Mouse (Mus musculus) cerebral cortex, adult 2 months (tissue): Measurements from ENCODE around the gene Cpox.

ENCODE experiments used
- WGBS: fragments of 180-500 bp; shearing (Covaris S2); methylation state at CpG from one replicate; pipeline ENCODE4 v1.1.7; 2018; 5-methylcytosine and 5-hydroxymethylcytosine counted together

Gene Cpox

DNA sequence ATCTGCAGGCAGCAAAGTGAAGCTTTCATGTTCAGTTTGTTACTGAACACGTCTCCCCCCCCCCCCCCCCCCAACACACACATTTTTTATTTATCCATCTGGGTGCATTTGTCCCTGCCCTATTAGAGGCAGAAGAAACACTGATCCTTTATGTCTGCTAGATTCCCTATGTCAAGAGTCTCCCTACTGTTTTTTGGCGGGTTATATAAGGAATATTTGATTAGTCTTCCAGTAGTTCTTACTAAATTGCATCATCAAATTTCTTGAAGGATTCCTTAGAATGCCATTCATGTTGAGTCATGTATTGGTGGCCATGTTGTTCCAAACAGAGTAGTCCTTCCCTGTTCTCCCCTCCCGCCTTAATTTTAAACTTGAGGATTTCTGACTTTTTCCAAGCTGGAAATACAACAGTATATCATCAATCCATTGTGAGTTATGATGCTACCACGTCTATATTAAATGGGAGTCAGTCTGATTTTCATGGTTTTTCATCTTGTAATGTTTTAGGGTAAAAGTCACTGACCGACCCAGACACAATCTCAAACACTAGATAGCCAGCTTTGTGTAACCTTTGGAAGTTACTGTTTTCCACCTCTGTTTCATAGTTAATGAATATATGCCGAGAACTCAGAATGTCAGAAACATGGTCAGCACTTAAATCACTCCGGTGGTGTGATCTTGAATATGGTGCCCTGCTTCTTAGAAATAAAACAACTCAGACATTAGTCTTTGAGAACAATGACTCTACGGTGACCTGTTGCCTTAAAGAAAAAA is 1.3 kb downstream of the Cpox start:
- WGBS, result 63% methylated on average over 8 of the region's 8 CpGs

DNA sequence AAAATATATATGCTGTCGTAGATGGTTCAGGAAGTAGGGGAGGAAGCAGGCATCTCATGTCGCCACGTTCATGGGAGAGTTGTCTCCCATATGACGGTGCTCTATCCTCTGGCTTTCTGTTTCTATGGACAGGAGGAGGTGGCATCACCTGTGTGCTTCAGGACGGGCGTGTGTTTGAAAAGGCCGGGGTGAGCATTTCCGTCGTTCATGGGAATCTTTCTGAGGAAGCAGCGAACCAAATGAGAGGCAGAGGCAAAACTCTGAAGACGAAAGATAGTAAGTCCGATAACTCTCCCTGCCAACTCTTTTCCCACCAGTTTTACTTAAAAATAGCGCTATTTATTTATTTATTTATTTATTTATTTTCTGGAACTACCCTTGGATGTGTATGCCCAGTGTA is 2.3 kb downstream of the Cpox start:
- WGBS, result 89% methylated on average over 13 of the region's 13 CpGs

DNA sequence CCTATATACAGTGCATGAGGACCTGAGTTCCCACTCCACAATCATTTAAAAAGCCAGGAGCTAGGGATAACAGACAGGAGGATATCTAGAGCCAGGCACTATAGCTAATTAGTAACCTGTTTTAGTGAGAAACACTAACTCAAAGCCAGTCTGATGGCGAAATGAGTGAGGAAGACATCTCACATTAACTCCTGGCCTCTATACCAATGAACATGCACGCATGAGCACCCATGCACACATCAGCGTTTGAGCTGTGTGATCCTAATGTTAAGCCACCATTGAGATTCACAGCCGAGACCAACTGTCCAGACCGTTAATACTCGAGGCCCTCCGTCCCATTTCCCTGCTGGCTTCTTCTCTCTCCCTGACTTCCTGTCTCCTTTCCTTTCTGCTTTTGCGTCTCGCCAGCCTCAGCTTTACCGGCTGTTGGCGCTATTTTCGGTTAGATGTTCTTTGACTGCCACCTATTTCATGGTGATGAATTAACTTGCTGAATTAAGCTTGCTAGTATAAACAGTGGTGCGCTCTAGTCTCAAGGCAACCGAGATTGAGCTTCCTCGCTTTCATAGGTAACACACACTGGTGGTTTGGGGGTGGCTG is 3.8 kb downstream of the Cpox start:
- 80% methylated on average over 15 of the region's 15 CpGs for WGBS

DNA sequence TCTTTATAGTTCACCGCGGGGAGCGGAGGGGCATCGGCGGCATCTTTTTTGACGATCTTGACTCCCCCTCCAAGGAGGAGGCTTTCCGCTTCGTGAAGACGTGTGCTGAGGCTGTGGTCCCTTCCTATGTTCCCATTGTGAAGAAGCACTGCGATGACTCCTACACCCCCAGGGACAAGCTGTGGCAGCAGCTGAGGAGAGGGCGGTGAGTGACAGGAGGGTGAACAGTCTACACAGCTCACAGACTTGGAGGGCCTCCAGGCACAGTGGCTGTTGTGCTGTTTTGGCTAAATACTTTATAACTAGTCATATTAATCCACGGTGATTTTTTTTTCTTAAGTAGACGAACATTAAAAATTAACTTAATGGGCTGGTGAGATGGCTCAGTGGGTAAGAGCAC is 5.2 kb downstream of the Cpox start:
- 67% methylated on average over 13 of the region's 13 CpGs for WGBS

DNA sequence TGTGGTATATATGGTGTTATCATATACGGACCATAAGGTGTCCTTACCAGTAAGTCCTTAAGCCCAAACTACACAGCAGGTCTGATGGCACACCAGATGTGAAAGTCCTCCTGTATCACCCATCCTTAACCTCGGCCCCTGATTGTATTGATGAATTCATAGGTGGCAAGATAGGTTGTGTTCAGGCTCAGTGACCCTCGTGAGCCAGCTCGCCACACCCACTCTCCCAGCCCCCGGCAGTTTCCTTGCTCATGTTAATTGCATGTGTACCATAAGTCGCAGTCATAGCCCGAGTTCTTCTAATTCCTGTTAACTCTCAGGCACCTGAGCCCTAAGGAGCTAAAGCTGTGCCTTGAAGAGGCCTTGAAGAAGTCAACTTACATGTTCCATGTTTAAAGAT is 6.1 kb downstream of the Cpox start:
- 89% methylated on average over 7 of the region's 7 CpGs for WGBS

DNA sequence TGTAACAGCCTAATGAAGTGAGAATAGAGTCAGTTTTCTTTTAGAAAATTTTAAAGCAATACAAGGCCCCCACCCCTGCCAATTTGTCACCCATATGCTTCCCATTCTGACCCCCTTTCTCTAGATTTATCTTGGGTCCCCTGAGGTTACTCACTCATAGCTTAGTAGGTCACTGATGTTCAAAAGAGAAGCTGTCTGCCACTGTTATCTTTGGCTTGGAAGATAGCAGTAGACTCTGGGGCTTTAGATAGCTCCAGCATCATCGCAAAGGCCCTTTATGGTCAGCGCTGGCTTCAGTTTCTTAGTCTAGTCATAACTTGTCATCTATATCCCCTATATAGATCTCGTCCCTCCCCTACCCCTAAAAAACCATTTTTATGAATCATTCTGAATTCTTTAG is 6.5 kb downstream of the Cpox start:
- 81% methylated on average over 3 of the region's 3 CpGs for WGBS

DNA sequence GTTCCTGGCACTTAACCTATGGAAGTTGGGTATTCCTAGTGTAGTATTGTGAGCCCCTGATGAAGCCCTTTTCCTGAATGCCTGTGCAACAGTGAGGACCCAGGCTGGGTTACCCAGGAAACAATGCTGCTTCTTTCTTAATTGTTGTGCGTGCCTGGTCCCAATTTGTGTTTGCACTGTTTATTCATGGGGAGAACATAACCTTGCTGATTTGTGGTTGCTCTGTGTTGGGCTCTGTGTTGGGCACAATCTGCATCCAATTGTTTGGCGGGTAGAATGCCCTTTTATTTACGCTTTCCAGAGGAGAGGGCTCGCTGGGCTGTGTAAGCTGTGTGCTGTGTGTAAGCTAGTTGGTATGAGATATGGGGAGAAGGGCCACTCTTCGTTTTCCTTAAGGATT is 7.4 kb downstream of the Cpox start:
- 64% methylated on average over 5 of the region's 5 CpGs for WGBS

DNA sequence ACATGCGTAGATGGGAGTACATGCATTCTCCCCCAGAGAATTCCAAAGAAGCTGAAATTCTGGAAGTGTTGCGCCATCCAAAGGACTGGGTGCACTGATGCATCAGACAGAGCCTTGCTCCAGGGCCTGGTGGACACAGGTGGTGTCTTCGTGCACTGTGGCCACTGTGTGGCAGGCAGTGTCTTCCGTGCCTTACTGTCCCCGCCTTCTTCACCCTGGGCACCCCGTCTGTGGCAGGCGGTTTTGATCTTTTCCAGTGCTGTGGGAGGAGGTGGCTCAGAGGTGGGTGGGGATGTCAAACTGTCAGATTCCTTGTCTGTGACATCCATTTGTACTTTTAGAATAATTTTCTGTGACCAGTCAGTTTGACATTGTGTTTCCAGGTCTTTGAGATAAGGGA is 8.6 kb downstream of the Cpox start:
- WGBS, result 65% methylated on average over 7 of the region's 7 CpGs

DNA sequence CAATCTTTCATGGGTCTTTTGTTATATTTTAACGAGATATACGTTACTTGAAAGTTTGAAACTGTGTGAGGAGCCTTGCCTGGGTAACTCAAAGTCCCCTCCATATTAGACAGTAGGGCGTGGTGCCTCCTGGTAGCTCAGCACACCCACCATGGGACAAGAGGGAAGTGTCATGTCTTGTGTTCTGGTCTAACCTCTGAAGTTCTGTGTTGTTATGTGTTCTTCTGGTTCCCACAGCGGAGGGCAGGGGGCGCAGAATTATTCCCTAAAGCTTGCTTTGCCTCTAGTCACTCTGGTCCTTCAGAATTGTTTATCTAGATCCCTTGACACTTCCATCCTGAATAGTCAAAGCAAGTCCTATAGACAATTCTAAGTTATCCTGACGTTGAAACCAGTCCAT is 12.0 kb downstream of the Cpox start:
- WGBS, result 87% methylated on average over 6 of the region's 6 CpGs

DNA sequence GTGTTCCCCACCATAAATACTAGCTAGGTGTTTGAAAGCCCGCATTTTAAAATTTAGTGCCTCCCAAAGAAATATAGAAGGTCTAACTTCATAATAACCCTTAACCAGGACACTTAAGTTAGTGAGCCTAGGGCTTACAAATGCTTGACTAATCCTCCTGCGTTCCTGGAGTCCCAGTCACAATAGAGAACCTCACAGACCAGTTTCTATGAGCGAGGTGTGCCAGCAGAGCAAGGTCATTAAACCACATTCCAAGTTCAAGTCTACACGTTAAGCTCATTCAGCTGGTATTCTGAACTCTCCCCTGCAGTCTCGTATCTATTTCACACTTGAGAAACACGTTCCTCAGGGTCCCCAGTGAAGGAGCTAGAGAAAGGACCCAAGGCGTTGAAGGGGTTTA is 12.8 kb downstream of the Cpox start:
- WGBS, result 85% methylated on average over 7 of the region's 7 CpGs

DNA sequence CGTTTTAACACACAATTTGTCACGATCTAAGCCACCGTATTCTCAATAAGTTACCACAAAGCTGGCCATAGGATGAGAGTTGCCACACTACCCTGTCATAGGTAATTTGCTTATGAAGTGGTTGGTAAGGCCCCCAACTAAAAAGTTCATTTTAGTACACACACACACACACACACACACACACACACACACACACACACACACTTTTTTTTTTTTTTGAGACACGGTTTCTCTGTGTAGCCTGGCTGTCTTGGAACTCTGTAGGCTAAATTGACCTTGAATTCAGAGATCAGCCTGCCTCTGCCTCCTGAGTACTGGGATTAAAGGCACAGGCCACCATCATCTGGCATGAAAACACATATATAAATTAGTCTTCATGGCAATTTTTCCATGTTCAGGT is 13.8 kb downstream of the Cpox start:
- 93% methylated on average over 4 of the region's 4 CpGs for WGBS

DNA sequence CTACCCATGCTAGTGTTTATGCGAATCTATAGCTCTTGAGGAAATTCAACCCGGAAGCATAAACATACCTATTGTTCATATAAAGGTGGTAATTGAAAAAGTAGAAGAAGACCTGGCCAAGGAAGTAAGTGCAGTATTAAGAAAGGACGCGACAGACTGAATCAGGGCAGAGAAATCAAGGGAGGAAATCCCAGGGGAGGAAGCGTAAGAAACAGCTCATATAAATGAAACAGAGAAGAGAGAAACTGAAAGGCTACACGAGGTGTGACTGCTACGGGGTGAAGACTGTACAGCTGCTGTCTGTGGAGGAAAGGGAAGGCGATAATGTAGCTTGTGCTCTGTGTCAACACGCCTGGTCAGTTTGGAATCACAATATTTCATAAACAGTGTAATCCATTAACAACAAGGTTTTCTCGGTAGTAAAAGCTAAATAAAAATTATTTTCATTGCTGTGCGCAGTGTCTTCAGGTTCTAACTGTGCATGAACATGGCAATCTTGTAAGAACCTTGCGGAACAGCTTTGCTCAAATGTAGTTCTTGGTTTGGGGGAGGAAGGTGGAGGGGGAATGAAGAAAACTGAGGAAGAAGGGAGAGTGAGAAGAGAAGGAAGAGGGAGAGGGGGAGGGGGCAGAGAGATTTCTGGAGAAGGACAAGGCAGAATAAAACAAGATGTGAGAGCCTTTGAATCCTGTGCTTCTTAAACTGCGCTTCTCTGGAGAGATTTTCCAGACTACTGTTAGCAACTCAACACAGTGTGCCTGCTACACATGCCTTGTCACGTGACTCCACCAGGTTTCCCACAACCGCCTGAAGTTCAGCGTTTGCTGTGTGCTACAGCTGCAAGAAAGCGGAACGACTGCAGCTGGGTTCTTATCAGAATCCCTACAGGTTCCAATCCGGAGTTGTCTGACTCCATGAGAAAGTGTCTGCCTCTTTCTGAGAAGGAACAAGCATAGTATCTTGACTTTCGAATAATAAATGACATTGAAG is 15.8 kb downstream of the Cpox start:
- WGBS, result 68% methylated on average over 20 of the region's 20 CpGs

DNA sequence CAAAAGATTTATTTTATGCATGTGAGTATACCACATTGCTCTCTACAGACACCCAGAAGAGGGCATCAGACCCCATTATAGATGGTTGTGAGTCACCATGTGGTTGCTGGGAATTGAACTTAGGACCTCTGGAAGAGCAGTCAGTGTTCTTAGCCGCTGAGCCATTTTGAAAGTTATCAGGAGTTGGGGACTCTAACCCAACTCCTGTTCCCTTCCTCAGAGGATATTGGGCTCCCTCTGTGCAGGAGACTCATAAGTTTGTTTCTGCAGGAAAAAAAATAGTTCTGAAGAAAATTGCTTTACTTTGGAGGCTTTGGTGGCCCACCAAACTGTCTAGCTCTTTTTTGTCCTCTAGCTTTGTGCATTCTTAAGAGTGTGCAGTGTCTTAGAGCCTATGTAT is 18.4 kb downstream of the Cpox start:
- WGBS, result 94% methylated on average over 1 of the region's 1 CpGs

DNA sequence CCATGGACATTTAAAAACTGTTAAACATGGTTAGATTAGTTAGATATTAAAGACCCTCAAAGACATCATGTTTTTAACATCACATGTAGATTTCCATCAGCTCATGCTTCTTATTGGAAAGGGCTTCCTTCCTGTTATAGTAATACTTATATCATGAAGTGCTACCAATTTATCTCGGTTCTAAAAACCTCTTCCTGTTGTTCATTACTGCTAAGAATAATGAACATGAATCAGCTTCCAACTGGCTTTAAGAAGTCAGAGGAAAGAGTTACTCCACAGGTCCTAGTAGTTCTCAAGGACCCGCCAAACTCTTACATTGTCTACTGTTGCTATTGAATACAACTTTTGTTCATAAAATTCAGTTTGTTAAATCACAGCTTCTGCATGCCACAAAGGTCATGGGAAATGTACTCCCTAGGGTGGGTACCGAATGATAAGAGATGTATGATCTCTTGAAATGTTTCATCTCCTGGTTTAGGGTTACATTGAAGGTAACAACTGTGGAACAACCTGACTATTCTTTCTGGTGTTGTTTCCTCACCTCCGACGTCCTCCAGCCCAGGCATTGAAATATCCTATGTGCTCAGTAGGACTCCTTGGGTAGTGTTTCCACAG is 19.6 kb downstream of the Cpox start:
- WGBS, result 84% methylated on average over 5 of the region's 5 CpGs

DNA sequence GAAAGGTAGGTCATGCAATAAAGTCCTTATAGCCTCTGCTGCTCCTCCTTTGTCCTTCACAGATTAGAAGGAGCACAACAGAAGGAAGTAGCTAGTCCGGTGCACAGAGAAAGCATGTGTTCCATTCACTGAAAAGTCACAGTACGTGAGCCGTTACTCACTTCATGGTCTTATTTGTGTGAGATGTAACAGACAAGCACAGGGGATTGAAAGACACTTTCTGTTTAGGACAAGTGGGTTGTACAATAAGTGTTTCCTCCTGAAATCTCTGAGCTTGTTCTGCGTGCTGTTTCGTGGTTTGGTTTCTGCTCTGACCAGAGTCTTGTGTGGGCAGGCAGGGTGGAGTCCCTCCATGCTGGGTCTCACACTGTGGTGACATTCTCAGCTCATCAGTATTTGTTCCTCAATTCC is 20.2 kb downstream of the Cpox start:
- 72% methylated on average over 5 of the region's 5 CpGs for WGBS

DNA sequence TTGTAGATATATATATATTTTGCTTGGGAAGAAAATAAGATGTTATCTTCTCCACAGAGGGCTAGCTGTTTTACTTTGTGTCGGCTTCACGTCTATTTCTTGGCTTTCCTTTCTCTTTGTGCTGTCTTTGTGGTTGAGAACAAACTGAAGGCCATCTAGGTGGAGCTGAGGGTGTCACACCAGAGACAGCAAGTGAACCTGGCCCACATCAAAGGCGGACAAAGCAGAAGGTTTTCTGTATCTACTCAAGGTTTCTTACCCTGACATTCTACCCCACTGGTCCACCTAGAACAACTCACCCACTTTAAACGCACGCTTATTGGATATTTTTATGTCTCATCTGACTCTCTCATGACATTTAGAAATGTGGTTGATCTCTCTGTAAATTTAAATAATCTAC is 24.0 kb downstream of the Cpox start:
- WGBS, result 93% methylated on average over 5 of the region's 5 CpGs

DNA sequence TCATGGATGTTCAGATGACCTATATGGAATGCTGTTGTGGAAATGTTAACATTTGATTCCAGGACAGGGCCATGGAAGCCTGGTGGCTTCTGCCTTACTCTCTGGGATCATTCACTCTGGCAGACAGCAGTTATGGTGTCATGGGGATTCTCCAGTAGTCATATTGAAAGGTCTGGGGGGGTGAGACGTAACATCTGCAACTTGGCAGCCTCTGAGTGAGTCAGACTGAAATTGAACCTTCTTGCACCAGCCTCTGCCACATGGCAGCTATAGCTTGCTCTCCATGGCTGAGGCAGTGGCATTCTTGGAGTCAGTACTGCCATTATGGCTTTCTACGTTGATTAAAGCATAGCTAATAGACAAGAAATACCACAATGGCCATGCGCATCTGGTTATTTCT is 26.7 kb downstream of the Cpox start:
- WGBS, result 87% methylated on average over 3 of the region's 3 CpGs

DNA sequence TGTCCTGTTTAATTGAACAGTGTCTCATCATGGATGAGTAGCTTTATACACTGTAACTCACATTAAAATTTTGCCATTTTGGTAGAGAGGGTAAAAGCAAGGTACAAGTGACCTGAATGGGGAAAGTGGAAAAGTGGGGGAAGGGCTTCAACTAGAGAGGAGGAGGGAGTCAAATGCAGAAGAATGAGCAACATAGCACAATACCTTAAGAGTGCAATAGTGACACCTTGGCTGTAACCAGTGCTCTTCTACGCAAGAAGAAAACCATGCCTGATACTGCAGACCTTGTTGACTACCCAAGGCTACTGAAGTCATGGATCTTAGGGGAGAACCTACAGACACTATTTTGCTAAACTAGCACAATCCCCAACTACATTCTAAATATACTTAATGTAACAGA is 27.2 kb downstream of the Cpox start:
- 100% methylated on average over 1 of the region's 1 CpGs for WGBS

DNA sequence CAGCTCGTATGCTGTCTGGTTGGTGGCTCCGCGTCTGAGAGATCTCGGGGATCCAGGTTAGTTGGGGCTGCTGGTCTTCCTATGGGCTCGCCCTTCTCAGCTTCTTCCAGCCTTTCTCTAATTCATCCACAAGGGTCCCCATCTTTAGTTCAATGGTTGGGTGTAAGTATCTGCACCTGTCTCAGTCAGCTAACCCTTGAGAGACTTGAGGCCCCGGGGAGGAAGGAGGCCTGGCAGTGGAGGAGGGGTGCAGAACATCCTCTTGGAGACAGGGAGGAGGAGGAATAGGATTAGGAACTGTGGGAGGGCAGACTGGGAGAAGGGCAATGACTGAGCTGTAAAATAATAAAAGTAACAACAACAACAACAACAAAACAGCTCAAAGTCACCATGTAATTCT is 30.1 kb downstream of the Cpox start:
- WGBS, result 79% methylated on average over 6 of the region's 6 CpGs

DNA sequence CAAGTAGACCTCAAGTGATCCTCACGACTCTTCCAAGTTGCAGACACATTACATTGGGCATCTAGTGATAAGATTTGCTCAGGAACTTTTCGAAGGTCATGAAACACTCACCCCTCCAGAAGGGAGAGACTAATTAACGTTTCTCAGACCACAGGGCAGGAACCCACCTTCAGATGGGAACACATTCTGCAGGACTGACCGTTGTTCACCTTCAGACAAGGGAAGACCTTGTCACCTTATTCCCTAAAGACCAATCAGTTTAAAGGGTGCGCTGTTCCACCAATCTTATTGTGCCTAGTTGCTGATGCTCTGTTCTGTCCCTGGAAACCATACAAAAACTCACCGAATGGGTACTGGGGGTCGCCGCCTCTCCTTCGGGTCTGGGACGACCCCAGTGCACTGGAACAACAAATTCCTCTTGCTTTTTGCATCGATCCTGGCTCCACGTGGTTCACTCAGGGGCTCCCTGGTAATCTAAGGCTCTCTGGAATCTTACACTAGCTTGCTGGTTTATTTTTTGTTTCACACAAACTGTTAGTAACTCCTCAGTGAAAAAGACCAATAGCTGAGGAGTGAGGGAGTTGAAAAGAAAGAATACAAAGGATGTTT is 30.8 kb downstream of the Cpox start:
- WGBS, result 88% methylated on average over 12 of the region's 12 CpGs

DNA sequence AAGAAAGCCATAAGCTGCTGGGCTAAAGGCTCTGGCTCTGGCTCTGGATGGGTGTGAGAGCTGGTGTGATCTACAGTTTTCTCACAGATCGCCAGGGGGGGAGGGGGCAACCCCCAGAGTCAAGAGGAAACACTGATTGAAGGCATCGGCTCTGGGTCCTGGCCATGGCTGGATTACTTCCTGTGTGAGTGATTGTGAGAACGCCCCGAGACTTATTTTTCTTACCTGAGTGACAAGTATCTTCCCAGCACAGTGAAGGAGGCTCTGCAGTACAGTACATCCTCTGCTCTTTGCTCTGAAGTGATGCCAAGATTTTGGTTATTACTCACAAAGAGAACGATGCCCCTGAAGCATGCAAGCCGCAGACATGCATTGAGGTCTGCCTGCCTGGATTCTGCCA is 31.7 kb downstream of the Cpox start:
- WGBS, result 48% methylated on average over 6 of the region's 6 CpGs
